Mouse (Mus musculus): Measurements from ENCODE around the gene Ifitm6.
"Not testable (repeated sequence)": the region's sequence is repeated elsewhere in the genome, so short reads cannot be mapped to it uniquely, and the experiment has no call there.

Ifitm6 gene

DNA sequence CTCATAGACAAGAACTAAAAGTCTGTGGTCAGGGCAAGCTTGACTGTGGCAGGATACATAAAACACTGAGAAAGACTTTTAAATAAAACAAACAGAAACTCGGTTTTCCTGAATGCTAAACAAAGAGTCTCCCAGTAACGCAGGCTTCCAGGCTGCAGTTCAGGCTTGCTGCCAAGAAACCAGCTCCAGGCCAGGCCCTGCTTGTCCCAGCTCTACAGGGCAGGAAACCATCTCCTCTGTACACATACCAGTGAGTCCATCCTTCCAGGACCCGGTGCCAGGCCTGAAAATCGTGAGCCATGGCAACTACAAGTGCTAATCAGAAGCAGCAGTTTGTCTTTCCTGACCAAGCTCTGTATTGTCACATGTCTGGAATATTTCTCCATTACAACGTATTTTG is 23.9 kb upstream of the Ifitm6 start:
- peak; percentile 88 for DNase-seq (ENCODE audit: low read depth, low spot score)

- DNase-seq (ENCODE audit: low read depth, low spot score): peak; percentile 44
Measured at GRCm38 (mm10) chr7:141040867-141041606, 23.3 kb upstream of the Ifitm6 start.

GRCm38 (mm10) chr7:141039386-141040107 is 21.8 kb upstream of the Ifitm6 start:
- DNase-seq (ENCODE audit: low read depth, low spot score): no peak

- DNase-seq (ENCODE audit: low read depth, low spot score): no peak
Measured at GRCm38 (mm10) chr7:141038090-141039032, 20.6 kb upstream of the Ifitm6 start.

DNA sequence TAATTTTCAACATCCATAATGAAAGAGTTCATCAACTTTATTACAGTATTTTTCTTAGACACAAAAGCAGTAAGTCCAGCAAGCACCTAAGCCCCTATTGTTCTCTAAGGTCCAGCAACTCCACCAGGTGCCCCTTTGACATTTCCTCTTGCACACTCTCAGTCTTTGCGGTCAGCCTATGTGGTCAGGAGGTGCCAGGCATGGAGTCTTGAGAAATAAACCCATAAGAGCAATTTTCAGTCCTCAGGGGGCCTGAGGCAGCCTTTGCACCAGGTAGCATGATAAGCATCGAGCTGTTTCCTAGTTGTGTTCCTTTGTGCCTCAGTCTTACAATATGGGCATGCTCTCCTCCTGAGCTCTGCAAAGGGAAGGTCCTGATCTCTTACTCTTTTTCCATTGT is 18.9 kb upstream of the Ifitm6 start:
- not testable (repeated sequence) for DNase-seq (ENCODE audit: low read depth, low spot score)

DNA sequence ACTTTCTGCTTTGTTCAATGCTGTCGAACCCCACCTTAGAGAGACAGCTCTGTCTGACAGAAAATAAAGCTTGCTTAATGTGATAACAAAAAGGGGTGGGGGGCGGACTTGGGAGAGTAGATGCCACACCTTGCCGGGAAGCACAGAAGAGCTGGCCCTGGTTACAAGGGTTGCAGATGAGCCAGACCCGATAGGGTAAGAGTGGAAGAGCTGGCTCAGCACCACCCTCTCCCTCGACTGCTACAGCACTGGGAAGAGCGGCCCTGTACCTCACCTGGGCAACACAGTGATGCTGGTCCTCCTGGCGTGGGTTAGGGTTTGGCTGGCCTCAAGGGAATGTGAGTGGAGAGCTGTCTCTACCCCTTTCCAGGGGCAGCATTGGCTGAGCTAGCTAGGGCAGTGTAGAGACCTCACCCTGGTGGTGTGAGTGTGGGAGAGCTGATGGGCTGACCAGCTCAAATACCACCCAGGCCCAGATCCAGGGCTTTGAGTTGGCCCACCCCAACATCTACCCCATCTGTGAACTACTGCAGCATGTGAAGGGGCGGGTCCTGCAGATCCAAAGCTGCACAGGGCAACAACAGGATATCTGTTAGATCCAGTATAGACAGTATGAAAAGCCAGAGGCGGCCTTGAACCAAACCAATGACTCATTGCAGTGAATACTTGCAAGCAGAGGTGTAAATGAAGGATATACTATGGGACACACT is 14.9 kb upstream of the Ifitm6 start:
- DNase-seq (ENCODE audit: low read depth, low spot score): no peak

DNA sequence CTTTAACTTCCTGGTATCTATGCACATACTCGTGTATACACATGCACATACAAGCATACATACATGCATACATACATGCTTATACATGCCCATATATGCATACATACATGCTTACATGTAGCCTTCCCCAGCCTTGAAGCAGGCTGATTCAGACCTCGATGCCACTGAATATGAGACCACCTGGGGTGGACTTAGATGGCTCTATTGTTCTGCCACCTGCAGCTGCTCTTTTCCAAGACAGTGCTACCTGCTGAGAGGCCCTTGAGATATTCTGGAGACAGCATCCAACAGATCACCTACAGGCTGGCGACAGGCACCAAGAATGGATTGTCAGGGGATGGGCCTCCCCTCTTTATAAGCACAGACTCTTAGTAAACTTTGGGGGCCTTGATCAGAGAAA is 12.7 kb upstream of the Ifitm6 start:
- no peak for DNase-seq (ENCODE audit: low read depth, low spot score)

GRCm38 (mm10) chr7:141028831-141029230 is 11.1 kb upstream of the Ifitm6 start, which contains the start of gene Gm17387:
Gm17387 (plus strand) TSS chr7:141029131.
- DNase-seq (ENCODE audit: low read depth, low spot score): no peak

- DNase-seq (ENCODE audit: low read depth, low spot score): no peak
Measured at GRCm38 (mm10) chr7:141026740-141027098, 9.0 kb upstream of the Ifitm6 start.

- no peak for DNase-seq (ENCODE audit: low read depth, low spot score)
Measured at GRCm38 (mm10) chr7:141026097-141026739, 8.5 kb upstream of the Ifitm6 start.

DNA sequence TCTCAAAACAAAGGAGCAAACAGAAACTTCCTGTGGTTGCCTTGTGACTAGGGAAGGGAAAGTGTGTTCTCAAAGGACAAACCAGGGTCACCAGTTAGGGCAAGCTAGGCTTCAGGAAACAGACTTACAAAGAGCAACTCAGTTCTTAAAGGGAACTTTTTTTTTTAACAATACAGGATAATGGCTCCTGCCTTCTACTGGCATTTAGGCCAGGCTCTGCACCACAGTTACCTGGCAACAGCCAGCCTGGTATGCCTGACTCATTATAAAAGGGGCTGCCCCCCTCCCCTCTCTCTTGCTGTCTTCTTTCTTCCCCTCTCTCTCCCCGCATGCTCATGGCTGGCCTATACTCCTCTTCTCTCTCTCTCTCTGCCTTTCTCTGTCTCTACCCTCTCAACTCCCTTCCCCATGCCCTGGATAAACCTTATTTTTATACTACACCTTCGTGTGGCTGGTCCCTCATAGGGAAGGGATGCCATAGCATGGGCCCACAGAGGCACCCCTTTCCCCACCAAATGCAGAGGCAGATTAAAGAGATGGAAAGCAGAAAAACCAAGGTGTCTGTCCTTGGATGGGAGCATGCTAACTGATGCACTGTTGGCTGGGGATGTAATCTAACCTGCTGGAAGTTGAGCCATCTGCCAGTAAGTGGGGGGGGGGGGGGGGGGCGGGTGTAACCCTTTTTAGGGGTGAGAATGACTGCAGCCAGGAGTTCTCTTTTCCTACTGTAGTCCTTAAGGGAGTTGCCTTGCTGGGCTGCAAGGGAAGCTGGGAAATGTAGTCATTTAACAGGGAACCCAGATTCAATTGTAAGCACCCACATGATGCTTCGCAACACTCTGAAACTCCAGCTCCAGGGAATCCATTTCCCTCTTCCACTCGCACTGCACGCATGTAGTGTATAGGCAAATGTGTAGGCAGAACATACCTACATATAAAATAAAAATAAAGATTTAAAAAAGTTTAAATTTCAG is 7.4 kb upstream of the Ifitm6 start:
- DNase-seq (ENCODE audit: low read depth, low spot score): peak; percentile 48

DNA sequence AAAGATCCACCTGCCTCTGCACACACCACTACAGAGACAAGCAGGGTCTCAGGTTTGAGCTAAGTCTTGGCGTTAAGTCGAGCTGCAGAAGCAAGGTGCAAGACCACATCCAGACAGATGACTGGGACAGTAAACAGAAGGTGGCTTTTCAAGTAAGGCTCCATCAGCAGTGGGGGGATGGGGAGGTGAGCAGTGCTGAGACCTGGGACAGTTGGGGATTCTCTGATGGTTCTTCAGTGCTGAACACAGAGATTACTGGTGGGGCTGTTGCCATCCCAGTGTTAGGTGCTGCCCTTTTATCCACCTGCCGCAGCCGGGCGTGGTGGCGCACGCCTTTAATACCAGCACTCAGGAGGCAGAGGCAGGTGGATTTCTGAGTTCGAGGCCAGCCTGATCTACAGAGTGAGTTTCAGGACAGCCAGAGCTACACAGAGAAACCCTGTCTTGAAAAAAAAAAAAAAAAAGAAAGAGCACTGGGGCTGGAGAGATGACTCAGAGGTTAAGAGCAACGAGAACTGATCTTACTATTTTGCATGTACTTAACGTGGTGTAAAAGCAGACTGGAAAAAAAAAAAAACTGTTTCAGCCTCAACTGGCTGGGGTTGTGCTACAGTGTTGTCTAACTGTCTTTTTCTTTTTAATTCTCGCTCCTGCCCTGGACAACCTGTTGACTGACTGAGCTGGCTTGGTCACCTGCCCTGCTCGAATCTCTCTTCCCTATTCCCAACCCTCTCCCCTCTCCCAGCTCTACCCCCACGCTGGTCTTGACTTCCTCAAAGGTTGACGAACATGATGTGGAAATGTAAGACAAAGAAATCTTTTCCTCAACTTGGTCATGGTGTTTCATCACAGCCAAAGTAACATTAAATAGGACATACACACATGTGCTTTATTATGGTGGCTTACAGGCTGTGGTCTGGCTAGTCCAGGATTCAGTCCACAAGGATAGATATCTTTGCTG is 4.0 kb upstream of the Ifitm6 start:
- DNase-seq (ENCODE audit: low read depth, low spot score): no peak

GRCm38 (mm10) chr7:141019028-141019427 is 1.3 kb upstream of the Ifitm6 start:
- DNase-seq (ENCODE audit: low read depth, low spot score): no peak

GRCm38 (mm10) chr7:141016707-141017697 is 722 bp downstream of the Ifitm6 start:
- DNase-seq (ENCODE audit: low read depth, low spot score): peak; percentile 34

DNA sequence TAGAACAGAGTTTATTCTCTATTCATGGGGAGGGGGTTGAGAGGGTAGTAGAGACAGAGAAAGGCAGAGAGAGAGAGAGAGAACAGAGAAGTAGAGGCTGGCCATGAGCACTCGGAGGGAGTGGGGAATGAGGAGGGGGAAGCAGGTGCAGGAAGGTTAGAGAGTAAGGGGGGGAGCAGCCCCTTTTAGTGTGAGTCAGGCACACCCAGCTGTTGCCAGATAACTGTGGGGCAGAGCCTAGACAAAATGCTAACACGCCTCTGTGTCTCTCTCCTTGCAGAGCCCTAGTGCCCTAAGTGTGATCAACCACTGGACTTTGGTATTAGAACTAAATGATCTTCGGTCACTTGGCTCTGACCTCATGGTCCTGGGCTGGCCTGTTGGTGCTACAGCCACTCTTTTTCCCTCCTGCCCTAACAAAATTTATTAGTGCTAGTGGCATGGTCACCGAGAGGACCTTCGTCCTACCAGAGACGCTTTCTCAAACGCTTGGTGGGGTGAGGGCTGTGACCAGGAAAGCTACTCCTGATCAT is 6.4 kb downstream of the Ifitm6 start:
- DNase-seq (ENCODE audit: low read depth, low spot score): no peak

DNA sequence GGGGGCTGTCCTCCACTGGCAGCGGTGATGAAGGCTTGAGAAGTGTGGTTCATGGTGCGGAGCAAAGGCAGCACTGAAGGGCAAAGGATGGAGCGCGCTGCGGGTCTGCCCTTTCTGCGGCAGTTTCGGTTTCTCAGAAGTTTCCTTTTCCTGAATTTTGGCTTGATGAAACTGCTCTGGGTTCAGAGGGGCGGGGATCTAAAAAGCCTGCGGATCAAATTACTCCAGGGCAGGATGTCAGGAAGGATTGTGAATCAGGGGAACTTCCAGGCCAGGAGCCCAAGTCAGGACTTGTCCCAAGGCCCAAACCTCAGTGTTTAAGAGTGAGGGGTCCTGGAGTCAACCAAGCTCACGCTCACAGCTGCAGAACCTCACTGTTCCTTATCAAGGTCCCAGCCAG is 7.1 kb downstream of the Ifitm6 start, which contains the start of gene Ifitm3:
Gene Ifitm3 (minus strand): TSS at position 178 of the 400 bp plus-strand sequence.
- DNase-seq (ENCODE audit: low read depth, low spot score): peak; percentile 89

DNA sequence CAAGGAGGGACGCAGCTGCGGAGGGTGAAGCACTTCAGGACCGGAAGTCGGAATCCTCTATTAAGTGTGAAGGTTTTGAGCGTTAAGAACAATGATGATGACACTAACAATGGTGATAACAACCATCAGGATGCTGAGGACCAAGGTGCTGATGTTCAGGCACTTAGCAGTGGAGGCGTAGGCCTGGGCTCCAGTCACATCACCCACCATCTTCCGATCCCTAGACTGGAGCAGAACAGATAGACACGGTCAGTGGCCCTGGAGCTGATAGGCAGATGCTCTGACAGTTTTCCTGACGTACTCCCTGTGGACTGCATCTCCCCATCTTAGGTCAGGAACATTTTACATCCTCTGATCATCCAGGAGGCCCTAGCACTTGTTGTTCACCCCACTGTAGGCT is 8.1 kb downstream of the Ifitm6 start:
- peak; percentile 29 for DNase-seq (ENCODE audit: low read depth, low spot score)
